Mouse (Mus musculus) limb, embryonic 13.5 days (tissue): ENCODE results near the gene Lsmem1. TPM values are rescaled to one million over a fixed set of nuclear protein-coding genes. Genes with fewer than 3 reads are reported as not detected.
A peak's percentile ranks its signal among the peaks of the same experiment; 100 is the strongest.

Source experiments
- ATAC-seq: fragments of 200-750 bp; cut with Nextera tagmentation; 2 replicates; pipeline ENCODE4 v1.8.0; 2017; ENCODE audit warnings: low read depth, moderate number of reproducible peaks, moderate TSS enrichment; ENCODE audit not compliant: low FRiP score
- H3K27ac ChIP-seq: fragments of 300-500 bp; sonication (generic); 2 replicates; pipeline ENCODE4 v1.5.1; 2015; ENCODE audit warnings: inconsistent platforms, mild to moderate bottlenecking, moderate library complexity
- H3K27me3 ChIP-seq: fragments of 300-500 bp; sonication (generic); 2 replicates; pipeline ENCODE4 v1.6.1; 2015; ENCODE audit warnings: mild to moderate bottlenecking, inconsistent platforms
- H3K36me3 ChIP-seq: fragments of 300-500 bp; sonication (generic); 2 replicates; pipeline ENCODE4 v1.6.1; 2015; ENCODE audit warnings: inconsistent platforms, mild to moderate bottlenecking, moderate library complexity
- H3K4me1 ChIP-seq: fragments of 300-500 bp; sonication (generic); 2 replicates; pipeline ENCODE4 v1.6.1; 2015; ENCODE audit warnings: inconsistent platforms
- H3K4me2 ChIP-seq: fragments of 300-500 bp; sonication (generic); replicated peaks from 2 replicates; pipeline ENCODE4 v1.6.1; 2015; ENCODE audit warnings: inconsistent platforms, mild to moderate bottlenecking, moderate library complexity
- H3K4me3 ChIP-seq: fragments of 300-500 bp; sonication (generic); 2 replicates; pipeline ENCODE4 v1.5.1; 2015; ENCODE audit warnings: moderate library complexity, mild to moderate bottlenecking, inconsistent platforms
- H3K9ac ChIP-seq: fragments of 300-500 bp; sonication (generic); 2 replicates; pipeline ENCODE4 v1.6.1; 2015; ENCODE audit warnings: mild to moderate bottlenecking, inconsistent platforms
- H3K9me3 ChIP-seq: fragments of 300-500 bp; sonication (generic); 2 replicates; pipeline ENCODE4 v1.6.1; 2016; ENCODE audit warnings: inconsistent platforms
- WGBS: fragments of 180-500 bp; shearing (Covaris S2); methylation state at CpG from one replicate; pipeline ENCODE4 v1.1.7; 2015; 5-methylcytosine and 5-hydroxymethylcytosine counted together
- polyA plus RNA-seq: library from polyadenylated mRNA; unstranded; fragments of >200 nt; fragmentation: Nextera tagmentation; extraction: Ambion mirVana; gene quantifications from 2 replicates; pipeline ENCODE4 v1.2.1, GENCODE M21; 2015

Lsmem1 gene
- polyA plus RNA-seq, 1 experiment from 2014 or later: 0.67 TPM

DNA sequence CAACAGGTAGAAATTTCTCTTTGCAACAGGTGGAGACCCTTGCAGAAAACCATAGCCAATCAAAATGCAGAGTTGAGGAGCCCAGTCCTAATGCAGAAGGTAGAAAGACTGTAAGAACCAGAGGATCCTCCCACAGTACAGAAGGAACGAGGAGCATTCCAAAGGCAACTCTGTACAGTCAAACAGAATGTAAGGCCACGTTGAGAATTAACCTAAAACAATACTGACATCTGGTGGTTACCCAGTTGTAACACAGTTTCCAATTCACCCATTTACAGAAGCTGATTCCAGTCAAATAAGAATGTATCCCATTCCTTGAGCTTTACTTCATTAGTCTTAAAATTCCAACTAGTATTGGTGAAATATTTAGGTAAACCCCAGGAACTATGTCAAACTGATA, 34.7 kb downstream of the Lsmem1 start:
- no peak overlapping the region for H3K27ac ChIP-seq
- no peak overlapping the region for H3K4me2 ChIP-seq
- no peaks in the 10 kb centered on the region for H3K36me3 ChIP-seq
- no peak overlapping the region for H3K9ac ChIP-seq
- no peaks in the 10 kb centered on the region for H3K9me3 ChIP-seq
- WGBS: 3% methylated on average over 2 of the region's 2 CpGs
- ATAC-seq: 0 out of 2 replicates have a peak, but pooled peaks have one; percentile 36
- no peaks in the 10 kb centered on the region for H3K4me1 ChIP-seq
- H3K27me3 ChIP-seq: no peaks in the 10 kb centered on the region
- H3K4me3 ChIP-seq: no peak overlapping the region

DNA sequence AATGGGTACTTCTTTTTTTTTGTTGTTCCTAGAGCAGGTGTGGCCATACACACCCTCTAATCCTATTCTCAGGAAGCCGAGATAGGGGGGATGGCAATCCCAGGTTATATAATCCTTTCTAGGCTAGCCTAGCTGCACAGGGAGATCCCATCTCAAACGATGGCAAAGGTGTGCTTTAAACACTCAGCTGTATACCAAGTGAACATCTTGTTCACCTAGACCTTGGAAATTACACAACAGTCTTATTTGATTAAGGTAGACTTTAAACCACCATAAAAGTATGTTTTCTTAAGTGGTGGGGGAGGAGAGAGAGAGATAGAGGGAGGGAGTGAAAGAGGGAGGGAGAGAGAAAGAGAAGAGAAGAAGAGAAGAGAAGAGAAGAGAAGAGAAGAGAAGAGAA, 38.5 kb downstream of the Lsmem1 start:
- WGBS: 73% methylated on average over 2 of the region's 2 CpGs
- Histone ChIP-seq H3K4me2 (no peak overlapping the region), H3K27ac (no peak overlapping the region), H3K4me1 (no peaks in the 10 kb centered on the region), H3K9ac (no peak overlapping the region), H3K36me3 (no peaks in the 10 kb centered on the region), H3K9me3 (no peaks in the 10 kb centered on the region), H3K4me3 (no peak overlapping the region), H3K27me3 (no peaks in the 10 kb centered on the region)
- no peak for ATAC-seq

DNA sequence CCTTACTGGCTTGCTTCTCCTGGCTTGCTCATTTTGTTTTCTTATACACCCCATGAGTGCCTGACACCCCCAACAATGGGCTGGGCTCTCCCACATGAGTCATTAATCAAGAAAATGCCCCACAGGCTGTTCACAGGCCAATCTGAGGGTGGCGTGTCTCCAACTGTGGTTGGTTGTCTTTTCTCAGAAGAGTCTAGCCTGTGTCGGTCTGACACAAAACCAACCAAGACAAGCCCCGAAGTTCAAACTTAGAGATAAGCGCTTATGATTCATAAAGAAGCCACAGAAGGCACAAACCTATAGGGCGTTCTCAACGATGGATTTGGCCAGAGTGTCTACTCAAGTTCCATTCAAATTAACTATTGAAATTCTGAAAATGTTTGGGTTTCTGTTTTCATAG, 45.1 kb downstream of the Lsmem1 start:
- no peak overlapping the region for H3K4me3 ChIP-seq
- no peak for ATAC-seq
- H3K9ac ChIP-seq: no peak overlapping the region
- no peak overlapping the region for H3K4me2 ChIP-seq
- no peaks in the 10 kb centered on the region for H3K27me3 ChIP-seq
- H3K36me3 ChIP-seq: no peaks in the 10 kb centered on the region
- no peak overlapping the region for H3K27ac ChIP-seq
- no peaks in the 10 kb centered on the region for H3K4me1 ChIP-seq
- 91% methylated on average over 6 of the region's 6 CpGs for WGBS
- H3K9me3 ChIP-seq: no peaks in the 10 kb centered on the region

DNA sequence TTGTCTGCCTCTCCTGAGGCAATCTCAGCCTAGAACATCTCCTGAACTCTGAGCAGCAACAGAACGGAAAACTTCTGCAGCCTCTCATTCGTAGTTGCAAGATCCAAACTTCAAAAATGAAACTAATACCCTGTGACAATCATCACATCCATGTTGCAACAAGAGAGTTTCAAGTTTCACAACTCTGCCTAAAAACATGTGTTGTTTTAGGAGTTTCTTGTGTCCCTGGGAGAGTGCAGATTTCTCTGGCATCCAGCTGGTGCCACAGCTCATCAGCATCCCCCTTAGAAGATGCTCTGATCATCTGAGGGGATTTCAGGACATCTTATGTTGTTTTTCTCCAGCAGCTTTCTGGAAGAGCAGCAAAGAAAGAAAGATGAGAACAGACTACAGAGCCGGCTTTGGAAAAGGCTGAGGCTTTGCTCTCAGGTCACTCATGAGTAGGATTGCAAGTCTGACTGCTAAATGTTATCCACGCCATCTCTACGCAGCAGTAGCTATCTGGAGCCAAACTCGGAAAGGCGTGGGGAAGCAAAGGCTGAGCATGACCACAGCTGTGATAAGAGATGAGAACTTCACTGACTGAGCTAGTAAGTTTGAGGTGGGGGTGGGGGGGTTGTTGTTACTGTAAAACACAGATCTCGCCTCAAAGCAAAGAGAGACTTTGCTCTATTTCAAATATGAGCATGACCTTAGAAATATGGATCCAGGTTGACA, 46.8 kb downstream of the Lsmem1 start:
- 73% methylated on average over 8 of the region's 8 CpGs for WGBS
- Histone ChIP-seq H3K27me3 (no peaks in the 10 kb centered on the region), H3K4me1 (no peaks in the 10 kb centered on the region), H3K9me3 (no peaks in the 10 kb centered on the region), H3K27ac (no peak overlapping the region), H3K4me3 (no peak overlapping the region), H3K4me2 (no peak overlapping the region), H3K36me3 (no peaks in the 10 kb centered on the region), H3K9ac (no peak overlapping the region)
- no peak for ATAC-seq

DNA sequence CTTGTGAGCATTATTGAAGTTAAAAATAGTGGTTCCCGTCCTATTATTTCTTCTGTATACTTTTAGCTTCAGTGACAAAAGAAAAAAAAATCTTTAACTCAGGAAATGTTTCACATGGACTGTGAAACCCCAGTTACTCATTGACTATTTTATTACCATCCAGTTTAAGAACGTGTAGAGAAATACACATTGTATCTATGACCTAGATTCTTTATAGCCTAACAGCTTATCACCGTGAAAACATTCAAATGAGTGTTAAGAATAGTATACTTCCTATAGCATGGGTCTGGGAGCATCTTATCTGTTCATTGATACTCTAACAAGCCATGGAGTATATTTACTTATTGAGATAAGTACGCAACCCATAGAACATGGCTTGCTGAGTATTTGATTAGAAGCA, 52.0 kb downstream of the Lsmem1 start:
- H3K4me3 ChIP-seq: no peak overlapping the region
- no peaks in the 10 kb centered on the region for H3K4me1 ChIP-seq
- no peaks in the 10 kb centered on the region for H3K27me3 ChIP-seq
- ATAC-seq: no peak
- no peak overlapping the region for H3K4me2 ChIP-seq
- no peaks in the 10 kb centered on the region for H3K9me3 ChIP-seq
- WGBS: 81% methylated on average over 4 of the region's 4 CpGs
- no peak overlapping the region for H3K27ac ChIP-seq
- no peak overlapping the region for H3K9ac ChIP-seq
- no peaks in the 10 kb centered on the region for H3K36me3 ChIP-seq

DNA sequence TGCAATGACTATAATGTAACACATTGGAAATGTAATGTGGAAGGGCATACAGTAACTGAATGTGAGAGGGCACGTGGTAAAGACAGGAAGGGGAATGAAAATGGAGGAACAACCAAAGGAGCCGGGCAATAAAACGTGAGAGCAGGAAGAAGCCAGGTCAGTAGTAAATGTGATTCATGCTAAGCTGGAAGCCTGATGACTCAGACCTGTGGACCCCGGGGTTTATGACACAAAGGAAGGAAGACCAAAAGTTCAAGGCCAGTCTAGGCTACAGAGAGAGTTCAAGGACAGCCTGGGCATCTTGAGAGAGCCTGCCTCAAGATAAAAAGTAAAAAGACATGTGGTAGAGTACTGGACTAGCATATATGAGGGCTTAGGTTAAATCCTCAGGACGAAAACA, 52.8 kb downstream of the Lsmem1 start:
- Histone ChIP-seq H3K27me3 (no peaks in the 10 kb centered on the region), H3K9me3 (no peaks in the 10 kb centered on the region), H3K4me2 (no peak overlapping the region), H3K27ac (no peak overlapping the region), H3K36me3 (no peaks in the 10 kb centered on the region), H3K4me1 (no peaks in the 10 kb centered on the region), H3K9ac (no peak overlapping the region), H3K4me3 (no peak overlapping the region)
- 70% methylated on average over 5 of the region's 5 CpGs for WGBS
- no peak for ATAC-seq

DNA sequence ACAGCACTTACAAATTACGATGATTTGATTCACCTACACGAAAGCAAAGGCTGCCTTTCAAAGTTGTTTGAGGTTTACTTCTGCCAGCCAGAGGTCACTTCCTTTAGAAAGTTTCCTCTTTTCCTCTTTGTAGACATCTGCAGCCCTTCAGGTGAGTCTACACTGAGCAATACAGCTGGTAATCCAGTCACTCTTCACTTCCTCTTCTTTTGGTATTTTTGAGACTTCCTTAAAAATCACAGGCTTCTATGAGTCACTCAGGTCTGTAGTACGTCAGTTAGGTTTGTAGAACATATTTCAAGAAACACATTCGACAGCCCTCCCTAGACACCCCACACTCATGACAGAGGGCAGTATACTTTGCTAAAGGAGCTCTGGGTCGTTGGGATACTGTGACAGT, 58.6 kb downstream of the Lsmem1 start:
- H3K27ac ChIP-seq: no peak overlapping the region
- H3K9ac ChIP-seq: no peak overlapping the region
- no peak overlapping the region for H3K4me2 ChIP-seq
- H3K4me3 ChIP-seq: no peak overlapping the region
- 71% methylated on average over 5 of the region's 5 CpGs for WGBS
- no peaks in the 10 kb centered on the region for H3K4me1 ChIP-seq
- no peak for ATAC-seq
- no peaks in the 10 kb centered on the region for H3K36me3 ChIP-seq
- H3K27me3 ChIP-seq: no peaks in the 10 kb centered on the region
- no peaks in the 10 kb centered on the region for H3K9me3 ChIP-seq

DNA sequence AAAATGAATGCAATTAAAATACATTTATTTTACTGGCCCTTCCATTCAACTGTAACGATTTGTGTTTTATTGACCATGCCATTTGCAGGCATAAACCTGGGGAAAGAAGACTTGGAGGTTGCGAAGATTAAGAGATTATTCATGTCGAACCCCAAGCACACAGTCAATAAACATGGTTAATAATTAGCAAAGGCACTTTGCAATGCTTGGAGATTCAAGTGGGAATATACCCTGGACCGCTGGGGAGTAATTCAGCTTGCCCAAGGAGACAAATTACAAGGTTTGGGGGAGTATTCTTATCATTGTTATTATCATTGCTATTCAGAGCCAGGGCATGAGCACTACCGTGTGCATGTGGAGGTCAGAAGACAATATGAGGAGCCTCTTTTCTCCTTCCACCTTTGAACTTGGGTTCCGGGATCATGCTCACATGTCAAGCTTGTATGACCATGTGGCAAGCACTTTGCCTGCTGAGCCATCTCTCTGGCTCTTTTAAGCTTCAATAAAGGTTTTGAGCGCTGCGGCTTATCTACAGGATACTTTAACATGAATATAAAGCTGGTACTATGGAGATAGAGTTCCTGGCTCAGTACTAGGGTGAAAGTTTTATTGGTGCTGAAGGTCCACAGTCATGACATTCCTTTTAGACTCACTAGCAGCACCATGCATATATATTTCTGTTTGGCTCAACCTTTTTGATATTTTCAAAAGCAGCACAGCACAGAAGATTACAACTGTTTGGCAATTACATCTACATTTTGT, 59.6 kb downstream of the Lsmem1 start:
- H3K4me3 ChIP-seq: no peak overlapping the region
- H3K27ac ChIP-seq: no peak overlapping the region
- WGBS: 86% methylated on average over 8 of the region's 8 CpGs
- H3K27me3 ChIP-seq: peaks cover under 1% of the 10 kb centered on the region
- H3K4me1 ChIP-seq: no peaks in the 10 kb centered on the region
- no peak overlapping the region for H3K4me2 ChIP-seq
- ATAC-seq: no peak
- no peaks in the 10 kb centered on the region for H3K36me3 ChIP-seq
- no peaks in the 10 kb centered on the region for H3K9me3 ChIP-seq
- H3K9ac ChIP-seq: no peak overlapping the region

DNA sequence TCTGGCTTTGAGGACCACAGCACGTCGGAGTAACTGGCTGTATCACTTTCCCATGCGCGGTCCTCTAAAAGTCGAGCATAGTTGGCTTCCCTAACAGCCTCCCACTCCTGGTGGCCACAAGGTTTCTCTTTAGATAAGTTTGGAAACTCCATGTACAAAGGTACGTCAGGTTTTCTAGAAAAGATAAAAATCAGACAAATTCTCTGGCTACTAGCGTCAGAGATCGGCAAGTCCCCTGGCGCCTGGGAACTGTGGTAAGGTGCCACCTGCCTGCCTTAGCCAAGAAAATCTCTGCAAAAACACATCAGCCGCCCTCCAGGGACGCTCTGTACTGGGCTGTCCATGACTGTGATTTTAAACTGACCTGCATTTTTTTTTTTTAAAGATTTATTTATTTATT, 64.8 kb downstream of the Lsmem1 start:
- Histone ChIP-seq H3K9ac (no peak overlapping the region; the same call in 1 of the 2 replicates), H3K9me3 (no peaks in the 10 kb centered on the region), H3K27ac (no peak overlapping the region), H3K4me2 (peak overlapping the region; percentile 88), H3K4me3 (peak overlapping the region; percentile 52), H3K27me3 (peaks cover 31% of the 10 kb centered on the region), H3K4me1 (peaks cover 15% of the 10 kb centered on the region; the same call in 1 of the 2 replicates), H3K36me3 (no peaks in the 10 kb centered on the region)
- WGBS: 41% methylated on average over 11 of the region's 11 CpGs
- ATAC-seq: no peak

DNA sequence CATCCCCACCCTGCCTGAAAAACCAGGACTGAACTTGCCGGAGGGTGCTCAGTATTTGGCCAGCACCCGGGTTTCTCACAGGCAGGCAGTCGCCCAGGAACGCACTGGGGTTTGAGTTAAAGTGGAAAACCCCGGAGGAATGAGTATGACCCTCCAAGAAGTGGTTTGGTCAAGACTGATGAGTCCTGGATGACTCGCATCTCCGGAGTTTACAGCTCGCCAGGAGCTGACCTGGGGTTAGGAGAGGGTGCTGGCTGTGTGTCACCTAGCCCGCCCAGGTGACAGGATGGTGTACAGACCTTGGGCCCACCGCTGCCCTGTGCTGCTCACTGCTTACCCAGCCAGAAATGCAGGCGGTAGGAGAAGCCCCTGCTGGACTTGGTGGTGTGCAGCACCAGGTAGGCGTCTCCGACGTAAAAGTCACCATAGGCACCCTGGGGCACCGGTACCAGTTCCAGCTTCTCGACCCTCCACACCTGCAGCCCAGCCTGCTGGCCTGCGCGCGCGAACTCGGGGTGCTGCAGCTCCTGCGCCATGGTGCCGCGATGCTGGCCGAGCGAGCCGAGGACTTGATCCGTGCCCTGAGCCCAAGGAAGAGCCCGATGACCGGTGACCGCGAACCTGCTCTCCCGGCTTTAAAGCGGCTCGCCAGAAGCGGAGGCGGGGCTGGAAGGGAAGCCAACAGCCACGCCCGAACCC, 65.6 kb downstream of the Lsmem1 start, which contains the start of gene Scin:
Gene Scin (minus strand): TSS at position 656 of the 699 bp plus-strand sequence.
- 0 out of 2 replicates have a peak within 1 kb of the TSS, but pooled peaks have one; percentile 6 for H3K27ac ChIP-seq
- peak within 1 kb of the TSS; percentile 63 for H3K9ac ChIP-seq
- H3K27me3 ChIP-seq: peaks cover 31% of the 10 kb centered on the region
- under 1% methylated on average over 39 of the region's 39 CpGs for WGBS
- no peaks in the 10 kb centered on the region for H3K9me3 ChIP-seq
- H3K36me3 ChIP-seq: no peaks in the 10 kb centered on the region
- peak within 1 kb of the TSS; percentile 52 for H3K4me3 ChIP-seq
- peak within 1 kb of the TSS; percentile 88 for H3K4me2 ChIP-seq
- peaks cover 15% of the 10 kb centered on the region; the same call in 1 of the 2 replicates for H3K4me1 ChIP-seq
- peak; percentile 48; the same call in 1 of the 2 replicates for ATAC-seq

DNA sequence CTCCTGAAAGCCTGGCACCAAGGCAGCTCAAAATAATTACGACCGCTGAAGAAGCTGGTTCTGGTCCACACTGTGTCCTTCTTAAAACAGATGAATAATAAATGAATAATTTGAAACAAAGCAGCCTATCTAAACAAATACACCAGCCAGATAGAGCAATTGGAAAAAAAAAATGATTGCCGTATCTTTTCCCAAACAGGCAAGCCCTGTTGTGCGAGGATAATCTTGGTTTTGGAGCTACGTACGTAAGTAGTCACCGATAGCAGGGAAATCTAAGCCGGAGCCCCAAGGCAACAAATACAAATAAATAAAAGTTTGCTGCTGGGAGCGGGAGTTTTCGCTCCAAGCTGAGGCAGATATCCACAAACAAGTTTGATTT, 66.1 kb downstream of the Lsmem1 start:
- Histone ChIP-seq H3K27me3 (peaks cover 31% of the 10 kb centered on the region), H3K27ac (no peak overlapping the region), H3K36me3 (no peaks in the 10 kb centered on the region), H3K4me3 (peak overlapping the region; percentile 52), H3K4me2 (peak overlapping the region; percentile 88), H3K9ac (peak overlapping the region; percentile 63), H3K9me3 (no peaks in the 10 kb centered on the region), H3K4me1 (peaks cover 15% of the 10 kb centered on the region; the same call in 1 of the 2 replicates)
- 14% methylated on average over 10 of the region's 10 CpGs for WGBS
- no peak for ATAC-seq
